Mouse (Mus musculus): ENCODE results near the gene Tnip1. TPM values are rescaled to one million over a fixed set of nuclear protein-coding genes. Genes with fewer than 3 reads are reported as not detected.
A peak's percentile ranks its signal among the peaks of the same experiment; 100 is the strongest.

Gene Tnip1
- polyA plus RNA-seq, 1 experiment from 2014 or later, result 9.9 TPM

- Histone ChIP-seq H3K27ac (ENCODE audit: low read depth, low read length) (no peak overlapping the region), H3K27me3 (ENCODE audit: control insufficient read depth, insufficient read depth, low read length) (no peaks in the 10 kb centered on the region), H3K9me3 (ENCODE audit: control insufficient read depth, low read length) (no peaks in the 10 kb centered on the region), H3K36me3 (ENCODE audit: control insufficient read depth, insufficient read depth, low read length) (no peaks in the 10 kb centered on the region), H3K4me3 (ENCODE audit: low read depth, low read length) (no peak overlapping the region), H3K4me1 (ENCODE audit: control insufficient read depth, insufficient read depth, low read length) (0 out of 2 replicates have a peak, but pooled peaks cover 5% of the 10 kb centered on the region), H3K4me2 (no peak overlapping the region), H3K9ac (ENCODE audit: low read length) (peak overlapping the region; percentile 4; the same call in 1 of the 2 replicates)
- ATAC-seq (ENCODE audit: low FRiP score) (no peak), DNase-seq (ENCODE audit: low spot score, missing footprints) (no peak)
- WGBS, result 76% methylated on average over 6 of the region's 6 CpGs
Measured at GRCm38 (mm10) chr11:54952651-54953050, 10.1 kb downstream of the Tnip1 start.

- no peak overlapping the region for H3K4me2 ChIP-seq
- H3K9me3 ChIP-seq (ENCODE audit: control insufficient read depth, low read length), result no peaks in the 10 kb centered on the region
- H3K36me3 ChIP-seq (ENCODE audit: control insufficient read depth, insufficient read depth, low read length), result no peaks in the 10 kb centered on the region
- H3K4me3 ChIP-seq (ENCODE audit: low read depth, low read length), result no peak overlapping the region
- H3K27ac ChIP-seq (ENCODE audit: low read depth, low read length), result no peak overlapping the region
- 87% methylated on average over 6 of the region's 6 CpGs for WGBS
- no peaks in the 10 kb centered on the region for H3K27me3 ChIP-seq (ENCODE audit: control insufficient read depth, insufficient read depth, low read length)
- ATAC-seq (ENCODE audit: low FRiP score) (no peak), DNase-seq (ENCODE audit: low spot score, missing footprints) (no peak)
- no peak overlapping the region for H3K9ac ChIP-seq (ENCODE audit: low read length)
- 0 out of 2 replicates have a peak, but pooled peaks cover 5% of the 10 kb centered on the region for H3K4me1 ChIP-seq (ENCODE audit: control insufficient read depth, insufficient read depth, low read length)
Measured at GRCm38 (mm10) chr11:54950684-54951083, 12.0 kb downstream of the Tnip1 start.

GRCm38 (mm10) chr11:54949717-54950116 is 13.0 kb downstream of the Tnip1 start:
- H3K36me3 ChIP-seq (ENCODE audit: control insufficient read depth, insufficient read depth, low read length), result no peaks in the 10 kb centered on the region
- ATAC-seq (ENCODE audit: low FRiP score) (no peak), DNase-seq (ENCODE audit: low spot score, missing footprints) (no peak)
- H3K9me3 ChIP-seq (ENCODE audit: control insufficient read depth, low read length), result no peaks in the 10 kb centered on the region
- H3K4me1 ChIP-seq (ENCODE audit: control insufficient read depth, insufficient read depth, low read length), result 0 out of 2 replicates have a peak, but pooled peaks cover 5% of the 10 kb centered on the region
- no peaks in the 10 kb centered on the region for H3K27me3 ChIP-seq (ENCODE audit: control insufficient read depth, insufficient read depth, low read length)
- no peak overlapping the region for H3K4me2 ChIP-seq
- no peak overlapping the region for H3K27ac ChIP-seq (ENCODE audit: low read depth, low read length)
- no peak overlapping the region for H3K9ac ChIP-seq (ENCODE audit: low read length)
- 79% methylated on average over 1 of the region's 1 CpGs for WGBS
- no peak overlapping the region for H3K4me3 ChIP-seq (ENCODE audit: low read depth, low read length)

- no peak overlapping the region for H3K4me3 ChIP-seq (ENCODE audit: low read depth, low read length)
- H3K9me3 ChIP-seq (ENCODE audit: control insufficient read depth, low read length), result no peaks in the 10 kb centered on the region
- H3K4me1 ChIP-seq (ENCODE audit: control insufficient read depth, insufficient read depth, low read length), result no peaks in the 10 kb centered on the region
- H3K27me3 ChIP-seq (ENCODE audit: control insufficient read depth, insufficient read depth, low read length), result no peaks in the 10 kb centered on the region
- H3K9ac ChIP-seq (ENCODE audit: low read length), result no peak overlapping the region
- H3K27ac ChIP-seq (ENCODE audit: low read depth, low read length), result no peak overlapping the region
- WGBS, result 86% methylated on average over 3 of the region's 3 CpGs
- no peak for ATAC-seq (ENCODE audit: low FRiP score)
- H3K4me2 ChIP-seq, result no peak overlapping the region
- no peak for DNase-seq (ENCODE audit: low spot score, missing footprints)
- no peaks in the 10 kb centered on the region for H3K36me3 ChIP-seq (ENCODE audit: control insufficient read depth, insufficient read depth, low read length)
Measured at GRCm38 (mm10) chr11:54944702-54945101, 18.0 kb downstream of the Tnip1 start.

- no peaks in the 10 kb centered on the region for H3K4me1 ChIP-seq (ENCODE audit: control insufficient read depth, insufficient read depth, low read length)
- H3K4me3 ChIP-seq (ENCODE audit: low read depth, low read length), result no peak overlapping the region
- H3K9me3 ChIP-seq (ENCODE audit: control insufficient read depth, low read length), result no peaks in the 10 kb centered on the region
- ATAC-seq (ENCODE audit: low FRiP score), result no peak
- no peaks in the 10 kb centered on the region for H3K36me3 ChIP-seq (ENCODE audit: control insufficient read depth, insufficient read depth, low read length)
- no peak overlapping the region for H3K9ac ChIP-seq (ENCODE audit: low read length)
- H3K27me3 ChIP-seq (ENCODE audit: control insufficient read depth, insufficient read depth, low read length), result no peaks in the 10 kb centered on the region
- no peak for DNase-seq (ENCODE audit: low spot score, missing footprints)
- WGBS, result 71% methylated on average over 7 of the region's 7 CpGs
- H3K27ac ChIP-seq (ENCODE audit: low read depth, low read length), result no peak overlapping the region
- H3K4me2 ChIP-seq, result no peak overlapping the region
Measured at GRCm38 (mm10) chr11:54940056-54940455, 22.7 kb downstream of the Tnip1 start.

- no peaks in the 10 kb centered on the region for H3K9me3 ChIP-seq (ENCODE audit: control insufficient read depth, low read length)
- no peaks in the 10 kb centered on the region for H3K27me3 ChIP-seq (ENCODE audit: control insufficient read depth, insufficient read depth, low read length)
- 81% methylated on average over 8 of the region's 8 CpGs for WGBS
- no peaks in the 10 kb centered on the region for H3K36me3 ChIP-seq (ENCODE audit: control insufficient read depth, insufficient read depth, low read length)
- no peak overlapping the region for H3K4me3 ChIP-seq (ENCODE audit: low read depth, low read length)
- no peaks in the 10 kb centered on the region for H3K4me1 ChIP-seq (ENCODE audit: control insufficient read depth, insufficient read depth, low read length)
- no peak for DNase-seq (ENCODE audit: low spot score, missing footprints)
- ATAC-seq (ENCODE audit: low FRiP score), result no peak
- H3K27ac ChIP-seq (ENCODE audit: low read depth, low read length), result no peak overlapping the region
- H3K9ac ChIP-seq (ENCODE audit: low read length), result no peak overlapping the region
- H3K4me2 ChIP-seq, result no peak overlapping the region
Measured at GRCm38 (mm10) chr11:54939501-54939900, 23.2 kb downstream of the Tnip1 start.

- no peak for DNase-seq (ENCODE audit: low spot score, missing footprints)
- WGBS, result 88% methylated on average over 3 of the region's 3 CpGs
- H3K36me3 ChIP-seq (ENCODE audit: control insufficient read depth, insufficient read depth, low read length), result no peaks in the 10 kb centered on the region
- H3K9ac ChIP-seq (ENCODE audit: low read length), result no peak overlapping the region
- H3K27me3 ChIP-seq (ENCODE audit: control insufficient read depth, insufficient read depth, low read length), result no peaks in the 10 kb centered on the region
- no peaks in the 10 kb centered on the region for H3K4me1 ChIP-seq (ENCODE audit: control insufficient read depth, insufficient read depth, low read length)
- H3K9me3 ChIP-seq (ENCODE audit: control insufficient read depth, low read length), result no peaks in the 10 kb centered on the region
- no peak for ATAC-seq (ENCODE audit: low FRiP score)
- H3K4me3 ChIP-seq (ENCODE audit: low read depth, low read length), result no peak overlapping the region
- H3K27ac ChIP-seq (ENCODE audit: low read depth, low read length), result no peak overlapping the region
- no peak overlapping the region for H3K4me2 ChIP-seq
Measured at GRCm38 (mm10) chr11:54936771-54937140, 26.0 kb downstream of the Tnip1 start.

- Histone ChIP-seq H3K36me3 (ENCODE audit: control insufficient read depth, insufficient read depth, low read length) (no peaks in the 10 kb centered on the region), H3K9me3 (ENCODE audit: control insufficient read depth, low read length) (no peaks in the 10 kb centered on the region), H3K9ac (ENCODE audit: low read length) (no peak overlapping the region), H3K4me2 (no peak overlapping the region), H3K4me1 (ENCODE audit: control insufficient read depth, insufficient read depth, low read length) (no peaks in the 10 kb centered on the region), H3K27me3 (ENCODE audit: control insufficient read depth, insufficient read depth, low read length) (no peaks in the 10 kb centered on the region), H3K4me3 (ENCODE audit: low read depth, low read length) (no peak overlapping the region), H3K27ac (ENCODE audit: low read depth, low read length) (no peak overlapping the region)
- 49% methylated on average over 12 of the region's 12 CpGs for WGBS
- no peak for DNase-seq (ENCODE audit: low spot score, missing footprints)
- no peak for ATAC-seq (ENCODE audit: low FRiP score)
Measured at GRCm38 (mm10) chr11:54936035-54936770, 26.5 kb downstream of the Tnip1 start.

- 97% methylated on average over 7 of the region's 7 CpGs for WGBS
- Histone ChIP-seq H3K4me3 (ENCODE audit: low read depth, low read length) (no peak overlapping the region), H3K4me1 (ENCODE audit: control insufficient read depth, insufficient read depth, low read length) (no peaks in the 10 kb centered on the region), H3K36me3 (ENCODE audit: control insufficient read depth, insufficient read depth, low read length) (no peaks in the 10 kb centered on the region), H3K9me3 (ENCODE audit: control insufficient read depth, low read length) (no peaks in the 10 kb centered on the region), H3K27ac (ENCODE audit: low read depth, low read length) (no peak overlapping the region), H3K9ac (ENCODE audit: low read length) (no peak overlapping the region), H3K4me2 (no peak overlapping the region), H3K27me3 (ENCODE audit: control insufficient read depth, insufficient read depth, low read length) (no peaks in the 10 kb centered on the region)
- DNase-seq (ENCODE audit: low spot score, missing footprints) (no peak), ATAC-seq (ENCODE audit: low FRiP score) (no peak)
Measured at GRCm38 (mm10) chr11:54934198-54934597, 28.5 kb downstream of the Tnip1 start.

All from midbrain, embryonic 11.5 days (tissue).